Mouse (Mus musculus): ENCODE measurements around the gene Wdr83os.

DNA sequence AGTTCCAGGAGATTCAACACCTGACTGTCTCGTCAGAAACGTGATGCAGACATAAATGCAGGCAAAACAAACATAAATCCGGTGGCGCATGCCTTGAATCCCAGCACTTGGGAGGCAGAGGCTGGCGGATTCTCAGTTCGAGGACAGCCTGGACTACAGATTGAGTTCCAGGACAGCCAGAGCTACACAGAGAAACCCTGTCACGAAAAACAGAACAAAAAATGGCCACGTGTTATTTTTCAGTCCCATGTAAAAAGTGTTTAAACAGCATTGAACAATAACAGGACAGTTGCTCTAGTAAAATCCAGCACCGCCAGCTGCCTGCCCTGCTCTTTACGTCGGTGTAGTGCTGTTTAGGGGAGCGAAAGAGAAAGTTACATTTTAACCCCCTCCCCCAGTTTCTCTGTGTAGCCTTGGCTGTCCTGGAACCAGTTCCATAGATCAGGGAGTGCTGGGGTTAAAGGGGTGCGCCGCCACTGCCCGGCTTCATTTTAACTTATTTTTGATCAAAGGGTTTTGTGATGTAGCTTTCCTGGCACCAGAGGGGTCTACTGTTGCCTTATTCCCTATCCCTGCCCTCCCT is 44.7 kb upstream of the Wdr83os start:
- TF ChIP-seq CTCF (IDR thresholded peaks at IDR 0.05; ENCODE audit: extremely low read depth, insufficient read length, insufficient replicate concordance, low read depth, low read length) (no peak), POLR2A (IDR thresholded peaks at IDR 0.05; ENCODE audit: low read depth, low read length) (no peak)

Data from small intestine, adult 2 months (tissue).